Mouse (Mus musculus): ENCODE measurements at regions not wholly inside any gene's neighbourhood (a gene's known extent, or its start where the extent isn't known, plus 50 kb on each side); places are given as distances from the start of the nearest gene placed in this dataset.

- TF ChIP-seq CTCF (IDR thresholded peaks at IDR 0.05) (no peak), EP300 (IDR thresholded peaks at IDR 0.05) (no peak)
Measured at GRCm38 (mm10) chr13:101127808-101128207, 294.6 kb upstream of the Slc30a5 start.
